Mouse (Mus musculus) large intestine, adult 2 months (tissue): ENCODE measurements around the gene Cltc. TPM values are rescaled to one million over a fixed set of nuclear protein-coding genes. Genes with fewer than 3 reads are reported as not detected.
"Not testable (repeated sequence)": the region's sequence is repeated elsewhere in the genome, so short reads cannot be mapped to it uniquely, and the experiment has no call there.

Experiments
- DNase-seq: peaks from one replicate; pipeline ENCODE4 v3.0.0-alpha.2; 2012; ENCODE audit warnings: low read depth, low spot score
- WGBS: fragments of 180-500 bp; shearing (Covaris S2); methylation state at CpG from one replicate; pipeline ENCODE4 v1.1.7; 2018; 5-methylcytosine and 5-hydroxymethylcytosine counted together
- polyA plus RNA-seq: library from polyadenylated mRNA; depleted of rRNA; stranded (reverse); fragments of >200 nt; gene quantifications from 2 replicates; pipeline ENCODE4 v1.2.3, GENCODE M21; 2012; rRNA removed

Gene Cltc
- 116 and 130 TPM in 2 replicates for polyA plus RNA-seq

DNA sequence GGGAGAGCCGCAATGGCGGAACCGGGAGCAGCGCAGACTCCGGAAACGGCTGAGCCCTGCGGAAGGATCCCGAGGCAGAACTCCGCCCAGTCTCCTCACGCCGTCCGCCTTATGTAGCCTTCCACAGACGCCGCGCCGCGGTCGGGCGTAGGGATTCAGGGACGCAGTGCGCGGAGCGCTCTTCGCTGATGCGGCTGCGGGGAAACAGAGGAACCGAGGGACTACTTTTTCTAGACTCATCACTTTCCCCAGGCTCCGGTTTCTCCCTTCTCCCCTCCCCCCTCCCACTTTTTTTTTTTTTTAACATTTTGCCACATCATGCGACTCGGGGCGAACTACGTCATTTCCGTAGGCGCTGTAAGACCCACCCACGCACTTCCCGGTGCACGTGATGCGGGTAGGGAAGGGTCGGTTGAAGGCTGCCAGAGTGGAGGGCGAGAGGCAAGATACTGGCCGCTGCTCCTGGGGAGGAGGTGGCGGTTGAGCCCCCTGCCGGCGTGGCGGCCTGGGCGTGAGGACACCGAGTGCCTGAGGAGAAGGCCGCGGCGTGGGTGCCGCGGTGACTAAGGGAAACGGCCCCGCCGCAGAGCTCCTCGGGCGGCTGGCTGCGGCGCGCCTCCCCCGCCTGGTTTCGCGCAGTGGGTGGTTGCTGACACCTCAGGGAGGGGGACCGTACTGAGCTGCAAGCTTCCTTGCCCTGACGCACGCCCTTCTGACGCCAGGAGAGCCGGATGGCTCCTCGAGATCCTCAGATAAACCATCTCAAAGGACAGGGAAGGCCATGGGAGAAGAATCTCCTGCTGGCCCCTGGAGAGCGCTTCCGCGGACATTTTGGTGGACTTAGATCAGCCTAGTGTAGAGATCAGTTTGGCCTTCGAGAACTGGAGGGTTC, at the start of gene Cltc:
Gene Cltc, minus strand, starts transcription at position 86 of the 892 bp plus-strand sequence.
- under 1% methylated on average over 72 of the region's 73 CpGs for WGBS
- peak; percentile 95 for DNase-seq

DNA sequence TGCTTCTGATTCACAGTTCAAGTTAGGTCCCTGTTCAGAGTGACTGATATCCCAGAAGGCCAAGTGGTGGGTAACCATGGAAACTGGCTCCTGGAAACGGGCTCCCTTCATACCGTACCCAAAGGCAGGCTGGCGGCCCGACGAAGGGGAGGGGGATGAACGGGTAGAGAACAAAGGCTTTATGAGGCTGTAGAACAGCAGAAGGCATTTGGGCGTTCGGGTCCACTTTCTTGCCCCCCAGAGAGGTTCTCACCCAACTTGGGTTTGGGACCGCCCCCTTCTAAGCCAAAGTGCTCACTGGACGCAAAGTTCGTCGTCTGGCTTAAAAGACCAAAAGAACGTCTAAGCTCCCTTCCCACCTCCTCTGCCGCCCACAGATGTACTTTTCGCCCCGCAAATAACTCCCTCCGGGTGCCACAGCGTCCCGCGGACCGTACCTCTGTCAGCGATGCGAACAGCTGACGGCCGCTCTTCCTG, 49.7 kb upstream of the Cltc start:
- DNase-seq, result no peak
- WGBS, result 0% methylated on average over 25 of the region's 25 CpGs

DNA sequence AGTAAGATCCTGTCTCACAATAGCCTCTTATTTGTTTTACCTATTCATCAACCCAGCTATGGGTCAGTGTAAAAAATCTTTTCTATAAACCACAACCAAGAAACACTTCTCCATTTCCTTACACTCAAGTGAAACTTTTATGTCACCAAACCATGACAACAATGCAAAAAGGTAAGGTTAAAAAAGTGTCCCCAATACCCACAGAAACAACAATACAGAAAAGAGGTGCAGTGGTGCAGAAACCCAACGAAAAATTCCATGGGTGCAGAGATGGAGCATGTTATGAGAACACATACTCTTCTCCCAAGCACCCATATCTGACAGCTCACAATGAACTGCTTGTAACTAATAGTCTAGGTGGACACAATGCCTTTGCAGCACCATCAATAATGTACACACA, 36.8 kb upstream of the Cltc start:
- no peak for DNase-seq
- WGBS, result 80% methylated on average over 1 of the region's 1 CpGs

DNA sequence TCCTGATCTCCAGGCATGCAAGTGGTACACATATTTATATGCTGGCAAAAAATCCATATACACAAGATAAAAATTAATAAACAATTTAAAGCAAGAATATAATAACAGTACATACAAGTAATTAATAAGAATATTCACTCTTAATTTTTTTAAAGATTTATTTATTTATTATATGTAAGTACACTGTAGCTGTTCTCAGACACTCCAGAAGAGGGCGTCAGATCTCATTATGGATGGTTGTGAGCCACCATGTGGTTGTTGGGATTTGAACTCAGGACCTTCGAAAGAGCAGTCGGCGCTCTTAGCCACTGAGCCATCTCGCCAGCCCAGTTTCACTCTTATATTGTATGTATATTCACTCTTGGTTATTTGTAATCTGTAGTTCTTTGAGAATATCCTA, 30.1 kb upstream of the Cltc start:
- DNase-seq, result not testable (repeated sequence)
- 94% methylated on average over 5 of the region's 5 CpGs for WGBS

DNA sequence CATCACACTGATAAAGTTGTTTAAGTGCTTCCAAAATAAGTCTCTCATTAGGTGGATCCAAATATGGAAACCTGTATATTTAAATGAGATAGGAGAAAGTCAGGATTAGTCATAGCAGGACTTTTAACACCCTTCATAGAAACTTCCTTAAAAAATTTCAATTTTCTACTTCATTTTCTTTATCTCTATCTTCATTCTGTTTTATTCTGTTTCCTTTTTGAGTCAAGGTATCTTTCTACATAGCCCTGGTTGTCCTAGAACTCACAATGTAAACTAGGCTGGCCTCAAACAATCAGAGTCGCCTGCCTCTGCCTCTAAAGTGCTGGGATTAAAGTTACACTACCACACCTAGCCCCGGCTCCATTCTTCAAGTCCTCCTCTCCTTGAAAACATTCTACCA, 28.4 kb upstream of the Cltc start:
- 97% methylated on average over 2 of the region's 2 CpGs for WGBS
- no peak for DNase-seq

GRCm38 (mm10) chr11:86769884-86770283, 12.5 kb upstream of the Cltc start:
- WGBS, result 74% methylated on average over 4 of the region's 4 CpGs
- DNase-seq, result no peak

DNA sequence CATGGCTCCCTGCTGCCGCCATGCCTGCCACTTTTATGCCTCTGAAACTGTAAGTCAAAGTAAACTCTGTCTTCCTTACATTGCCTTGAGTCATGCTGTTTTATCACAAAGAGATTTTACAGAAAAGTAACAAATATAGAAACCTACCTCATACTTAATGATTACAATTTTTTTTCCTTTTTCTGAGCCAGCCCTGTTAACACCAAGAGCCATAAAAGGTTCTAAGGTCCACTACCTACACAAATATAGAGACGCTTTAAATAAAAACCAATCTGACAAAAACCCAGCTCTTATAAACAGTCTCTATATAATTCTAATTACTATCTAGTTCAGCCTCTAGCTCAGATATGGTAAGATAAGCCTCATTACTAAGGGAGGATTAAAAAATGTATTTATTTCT, 7.1 kb upstream of the Cltc start:
- WGBS, result 65% methylated on average over 2 of the region's 2 CpGs
- DNase-seq, result no peak

DNA sequence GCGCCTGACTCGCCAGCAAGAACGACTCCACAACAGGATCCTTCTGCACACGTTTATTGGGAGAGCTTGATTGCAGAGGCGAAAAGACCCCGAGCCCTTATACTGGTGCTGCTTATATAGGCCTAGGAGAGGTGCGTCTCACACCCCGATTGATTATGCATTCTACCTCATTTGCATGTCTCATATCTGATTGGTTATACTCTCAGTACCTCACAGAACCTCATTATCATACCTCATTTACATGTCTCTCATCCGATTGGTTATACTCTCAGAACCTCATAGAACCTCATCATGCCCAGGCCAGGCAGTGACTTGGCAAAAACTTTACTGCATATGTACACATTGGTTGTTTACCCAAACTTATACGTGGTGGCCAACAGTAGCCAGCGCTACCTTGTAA, 5.8 kb upstream of the Cltc start:
- DNase-seq, result not testable (repeated sequence)
- WGBS, result 92% methylated on average over 11 of the region's 11 CpGs

- no peak for DNase-seq
Measured at GRCm38 (mm10) chr11:86760357-86760756, 3.0 kb upstream of the Cltc start.

GRCm38 (mm10) chr11:86759886-86760285, 2.5 kb upstream of the Cltc start:
- WGBS, result 84% methylated on average over 2 of the region's 2 CpGs
- DNase-seq, result no peak

- no peak for DNase-seq
- 96% methylated on average over 1 of the region's 1 CpGs for WGBS
Measured at GRCm38 (mm10) chr11:86759226-86759625, 1.9 kb upstream of the Cltc start.

DNA sequence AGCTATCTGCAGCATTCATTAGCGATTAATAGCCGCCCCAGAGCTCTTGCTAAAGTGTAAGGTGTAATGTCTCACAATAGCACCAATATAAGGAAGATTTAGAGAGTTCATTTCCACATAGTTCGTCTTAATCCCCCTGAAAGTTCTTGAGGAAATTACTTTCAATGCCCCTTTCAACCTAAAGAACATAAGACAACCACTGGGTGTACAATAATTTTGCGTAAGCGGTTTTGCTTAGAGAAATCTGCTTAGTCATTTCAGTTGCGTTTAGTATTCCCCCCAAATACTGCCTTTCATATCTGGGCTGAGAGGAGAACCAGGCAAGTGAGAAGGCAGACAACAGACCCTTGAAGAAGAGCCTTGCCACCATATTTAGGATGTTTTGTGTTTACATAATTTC, 1.2 kb upstream of the Cltc start:
- DNase-seq, result no peak
- 28% methylated on average over 6 of the region's 6 CpGs for WGBS

DNA sequence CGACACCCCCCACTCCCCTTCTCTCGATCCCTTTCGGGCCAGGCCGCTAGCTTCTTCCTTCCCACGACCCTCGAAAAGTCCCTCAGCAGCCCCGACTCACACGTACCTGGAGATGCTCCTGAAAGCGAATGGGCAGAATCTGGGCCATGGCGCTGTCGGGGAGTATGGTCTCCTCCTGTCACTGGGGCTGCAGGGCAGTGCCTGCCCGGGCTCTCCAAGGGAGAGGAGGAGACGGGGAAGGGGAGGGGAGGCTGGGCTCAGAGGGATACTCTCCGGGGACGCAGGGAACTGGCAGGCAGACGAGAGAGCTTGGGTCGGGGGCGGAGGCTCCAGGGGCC, 254 bp downstream of the Cltc start:
- DNase-seq, result no peak
- under 1% methylated on average over 18 of the region's 18 CpGs for WGBS

- WGBS, result 1% methylated on average over 31 of the region's 31 CpGs
- no peak for DNase-seq
Measured at GRCm38 (mm10) chr11:86756156-86757141, 916 bp downstream of the Cltc start.

DNA sequence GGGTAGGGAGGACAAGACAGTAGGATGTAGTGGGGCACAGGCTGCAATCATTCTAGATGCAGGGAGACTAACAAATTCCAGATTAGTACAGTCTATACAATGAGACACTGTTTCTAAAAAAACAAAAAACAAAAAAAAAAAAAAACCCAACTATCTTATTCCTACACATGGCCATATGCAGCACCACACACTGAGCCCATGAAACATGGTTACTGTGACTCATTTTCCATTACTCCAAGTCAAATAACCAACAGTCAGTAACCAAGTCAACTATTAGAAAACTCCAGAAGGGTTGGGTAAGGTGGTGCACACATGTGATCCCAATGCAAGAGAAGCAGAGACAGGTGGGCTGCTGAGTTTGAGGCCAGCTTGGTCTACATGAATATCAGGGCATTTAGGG, 5.0 kb downstream of the Cltc start:
- DNase-seq, result no peak

GRCm38 (mm10) chr11:86751010-86751409, 6.4 kb downstream of the Cltc start:
- no peak for DNase-seq
- 88% methylated on average over 1 of the region's 1 CpGs for WGBS

DNA sequence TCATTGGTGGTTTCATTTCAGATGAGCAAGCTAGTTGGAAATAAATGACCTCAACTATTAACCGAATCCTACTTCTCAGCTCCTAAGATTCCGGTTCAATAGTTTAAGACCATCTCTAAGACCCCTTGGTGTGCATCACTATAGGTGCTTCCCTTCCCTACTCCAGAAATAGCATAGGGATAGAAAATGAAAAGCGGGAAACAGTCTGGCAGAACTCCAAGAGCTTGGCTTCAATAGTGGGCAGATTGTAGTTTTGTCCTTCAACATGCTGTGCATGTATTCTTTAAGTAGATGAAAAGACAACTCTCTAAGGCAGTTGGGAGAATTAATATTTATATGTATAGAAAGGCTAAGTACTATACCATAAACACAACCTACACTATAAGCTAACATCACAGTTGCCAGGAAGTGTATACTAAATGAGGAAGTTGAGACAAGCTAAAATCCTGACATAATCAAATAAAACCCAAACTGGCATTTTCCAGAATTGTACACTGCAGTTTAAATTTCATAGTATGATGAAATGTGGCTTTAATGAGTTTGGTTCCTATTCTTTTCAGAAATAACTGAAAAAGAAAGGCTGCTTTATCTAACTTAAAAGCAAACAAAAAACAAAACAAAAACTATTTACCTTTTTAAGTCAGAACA, 7.5 kb downstream of the Cltc start:
- 17% methylated on average over 3 of the region's 3 CpGs for WGBS
- DNase-seq, result no peak

- DNase-seq, result no peak
- 24% methylated on average over 3 of the region's 3 CpGs for WGBS
Measured at GRCm38 (mm10) chr11:86745634-86746404, 11.5 kb downstream of the Cltc start.

- WGBS, result 9% methylated on average over 2 of the region's 2 CpGs
- no peak for DNase-seq
Measured at GRCm38 (mm10) chr11:86742605-86743004, 14.8 kb downstream of the Cltc start.
